Mouse (Mus musculus) MEL (cell line): ENCODE results near the gene Carm1.
A peak's percentile ranks its signal among the peaks of the same experiment; 100 is the strongest.

Experiments
- CTCF ChIP-seq, 3 experiments: IDR thresholded peaks in 2 of 3; conservative IDR thresholded peaks in 1 of 3; 2 replicates each; pipeline ENCODE4 v1.5.1; 2011 to 2012; ENCODE audit warnings: low read length in 3 of 3, low read depth in 2 of 3, mild to moderate bottlenecking in 2 of 3, improper control_type of control experiment in 1 of 3, inconsistent platforms in 1 of 3, mixed read lengths in 1 of 3, moderate library complexity in 1 of 3; ENCODE audit not compliant: control insufficient read depth in 1 of 3, insufficient read depth in 1 of 3, poor library complexity in 1 of 3, severe bottlenecking in 1 of 3
- EP300 ChIP-seq, 2 experiments: IDR thresholded peaks; 2 replicates each; pipeline ENCODE4 v1.6.1; 2011; ENCODE audit warnings: improper control_type of control experiment in 2 of 2, low read length in 2 of 2, low read depth in 1 of 2, mild to moderate bottlenecking in 1 of 2
- MAX ChIP-seq: IDR thresholded peaks from 2 replicates; pipeline ENCODE4 v1.6.1; 2011; ENCODE audit warnings: low read length, improper control_type of control experiment
- MAZ ChIP-seq: IDR thresholded peaks from 2 replicates; pipeline ENCODE4 v1.6.1; 2012; ENCODE audit warnings: low read depth, mild to moderate bottlenecking, inconsistent platforms, low read length, improper control_type of control experiment
- POLR2A ChIP-seq, 2 experiments: IDR thresholded peaks; 2 replicates each; pipeline ENCODE4 v1.6.1; 2011 to 2012; ENCODE audit warnings: low read length in 2 of 2, mild to moderate bottlenecking in 2 of 2, control low read depth in 1 of 2, improper control_type of control experiment in 1 of 2, low read depth in 1 of 2, moderate library complexity in 1 of 2; ENCODE audit not compliant: control insufficient read depth in 1 of 2, insufficient read depth in 1 of 2, poor library complexity in 1 of 2
- TCF12 ChIP-seq: IDR thresholded peaks from 2 replicates; pipeline ENCODE4 v1.6.1; 2014; ENCODE audit warnings: low read depth, mild to moderate bottlenecking, inconsistent platforms, low read length, improper control_type of control experiment, moderate library complexity
- USF2 ChIP-seq, 2 experiments: IDR thresholded peaks; 2 replicates each; pipeline ENCODE4 v1.6.1; 2011 to 2012; ENCODE audit warnings: improper control_type of control experiment in 2 of 2, low read length in 2 of 2, borderline replicate concordance in 1 of 2, inconsistent platforms in 1 of 2, low read depth in 1 of 2, mild to moderate bottlenecking in 1 of 2; ENCODE audit not compliant: insufficient read depth in 1 of 2
- ZNF384 ChIP-seq: IDR thresholded peaks from 2 replicates; pipeline ENCODE4 v1.6.1; 2012; ENCODE audit warnings: low read depth, mild to moderate bottlenecking, inconsistent platforms, low read length, improper control_type of control experiment

DNA sequence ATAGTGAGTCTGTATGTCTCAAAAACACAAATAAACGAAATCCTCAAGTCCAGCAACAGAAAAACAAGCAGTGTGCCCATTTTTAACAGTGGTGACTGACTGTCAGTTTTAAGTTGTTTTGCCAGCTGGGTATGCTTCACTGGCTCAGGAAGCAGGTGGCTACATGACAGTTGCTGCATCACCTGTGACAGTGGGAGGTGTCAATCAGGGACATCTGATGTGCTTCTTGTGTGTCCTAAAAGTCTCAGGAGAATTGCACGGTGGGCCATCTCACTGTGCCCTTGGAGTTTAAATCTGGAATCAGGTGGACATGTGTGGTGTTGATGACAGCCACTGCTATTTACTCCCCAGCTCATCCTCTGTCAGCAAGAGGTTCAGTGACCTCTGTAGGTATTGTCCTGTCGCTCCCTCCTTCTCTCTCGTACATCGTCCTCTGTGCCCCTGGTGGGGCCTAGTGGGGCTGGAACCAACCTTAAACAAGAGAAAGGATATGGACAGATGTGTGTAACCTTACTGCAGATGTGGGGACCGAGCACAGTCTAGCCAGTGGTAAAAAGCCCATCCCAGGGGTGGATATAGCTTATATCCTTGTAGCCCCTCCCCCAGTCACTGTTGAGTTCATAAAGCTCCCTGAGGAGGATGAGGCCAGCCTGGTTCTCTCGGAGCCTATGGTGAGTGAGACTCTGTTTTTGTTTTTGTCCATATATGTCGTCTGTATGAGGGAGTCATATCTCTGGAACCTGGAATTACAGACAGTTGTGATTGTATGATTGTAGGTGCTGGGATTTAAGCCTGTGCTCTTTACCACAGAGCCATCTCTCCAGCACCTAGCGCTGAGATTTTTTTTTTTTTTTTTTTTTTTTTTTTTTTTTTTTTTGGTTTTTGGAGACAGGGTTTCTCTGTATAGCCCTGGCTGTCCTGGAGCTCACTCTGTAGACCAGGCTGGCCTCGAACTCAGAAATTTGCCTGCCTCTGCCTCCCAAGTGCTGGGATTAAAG, 78.9 kb downstream of the Carm1 start:
- TF ChIP-seq TCF12 (no peak), CTCF (IDR thresholded peaks at IDR 0.05 in 2 of 3, conservative IDR thresholded peaks at IDR 0.05 in 1 of 3; ENCODE audit: control insufficient read depth in 1 of 3, insufficient read depth in 1 of 3, low read depth in 2 of 3, low read length in 3 of 3, poor library complexity in 1 of 3, severe bottlenecking in 1 of 3) (no peak), POLR2A (IDR thresholded peaks at IDR 0.05; ENCODE audit: control insufficient read depth in 1 of 2, insufficient read depth in 1 of 2, low read depth in 1 of 2, low read length in 2 of 2, poor library complexity in 1 of 2) (no peak), MAZ (no peak), MAX (no peak), EP300 (IDR thresholded peaks at IDR 0.05; ENCODE audit: low read depth in 1 of 2, low read length in 2 of 2) (no peak), USF2 (IDR thresholded peaks at IDR 0.05; ENCODE audit: borderline replicate concordance in 1 of 2, insufficient read depth in 1 of 2, low read depth in 1 of 2, low read length in 2 of 2) (no peak), ZNF384 (peak; percentile 69)
